Mouse (Mus musculus) myocyte (in vitro differentiated cells): ENCODE measurements around the gene Grin1.

Experiments used
- CEBPB ChIP-seq: IDR thresholded peaks from 2 replicates; pipeline ENCODE4 v1.6.1; 2011; ENCODE audit warnings: mild to moderate bottlenecking, moderate library complexity; ENCODE audit not compliant: poor library complexity, insufficient read depth, severe bottlenecking
- E2F4 ChIP-seq: IDR thresholded peaks from one replicate; pipeline ENCODE4 v1.6.1; 2011; ENCODE audit warnings: mild to moderate bottlenecking, control low read depth, moderate library complexity; ENCODE audit not compliant: insufficient read depth
- POLR2A ChIP-seq: IDR thresholded peaks from one replicate; pipeline ENCODE4 v1.6.1; 2011; ENCODE audit warnings: low read depth, mild to moderate bottlenecking, control low read depth, moderate library complexity; ENCODE audit not compliant: insufficient read length
- REST ChIP-seq: IDR thresholded peaks from one replicate; pipeline ENCODE4 v1.6.1; 2011; ENCODE audit warnings: mild to moderate bottlenecking, control low read depth, moderate library complexity; ENCODE audit not compliant: insufficient read depth, insufficient read length
- USF1 ChIP-seq: IDR thresholded peaks from one replicate; pipeline ENCODE4 v1.6.1; 2011; ENCODE audit warnings: low read depth, mild to moderate bottlenecking, control low read depth, moderate library complexity

DNA sequence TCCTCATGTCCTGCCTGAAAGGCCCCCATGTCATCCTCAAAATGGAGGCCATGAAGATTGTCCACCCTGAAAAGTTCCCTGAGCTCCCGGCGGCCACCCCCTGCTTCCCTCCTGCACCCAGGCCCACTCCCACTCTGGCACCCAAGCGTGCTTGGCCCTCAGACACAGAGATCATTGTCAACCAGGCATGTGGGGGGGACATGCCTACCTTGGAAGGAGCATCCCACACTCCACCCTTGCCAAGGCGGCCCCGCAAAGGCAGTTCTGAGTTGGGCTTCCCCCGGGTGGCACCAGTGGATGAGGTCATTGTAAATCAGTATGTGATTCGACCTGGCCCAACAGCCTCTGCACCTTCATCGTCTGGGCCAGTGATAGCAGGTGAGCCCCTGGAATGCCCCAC is 75.6 kb downstream of the Grin1 start:
- TF ChIP-seq USF1, result no peak
- no peak for TF ChIP-seq POLR2A
- TF ChIP-seq CEBPB, result no peak
- TF ChIP-seq E2F4, result no peak
- TF ChIP-seq REST, result no peak
